Mouse (Mus musculus) kidney, postnatal 10 days (tissue): ENCODE measurements around the gene Dock4.
A peak's percentile ranks its signal among the peaks of the same experiment; 100 is the strongest.

Experiments used
- DNase-seq: peaks from one replicate; pipeline ENCODE4 v3.0.0; 2021; ENCODE audit warnings: mixed read lengths

The Dock4 gene

GRCm38 (mm10) chr12:40445648-40446449, at the start of gene Dock4, which contains the start of gene Zfp277:
Gene Dock4 (plus strand): TSS chr12:40445952.
Gene Zfp277 (minus strand): TSS chr12:40445902.
- DNase-seq, result peak; percentile 100

- no peak for DNase-seq
These were observed 46.8 kb upstream of the Dock4 start for GRCm38 (mm10) chr12:40398916-40399315.

- DNase-seq, result no peak
These were observed 46.4 kb upstream of the Dock4 start for GRCm38 (mm10) chr12:40399386-40399785.

- no peak for DNase-seq
These were observed 45.9 kb upstream of the Dock4 start for GRCm38 (mm10) chr12:40399812-40400211.

GRCm38 (mm10) chr12:40414682-40415311, 31.0 kb upstream of the Dock4 start:
- no peak for DNase-seq

- DNase-seq, result peak; percentile 44
These were observed 30.3 kb upstream of the Dock4 start for GRCm38 (mm10) chr12:40415312-40415925.

- no peak for DNase-seq
These were observed 28.5 kb upstream of the Dock4 start for GRCm38 (mm10) chr12:40417257-40417656.

GRCm38 (mm10) chr12:40424991-40425390, 20.8 kb upstream of the Dock4 start:
- DNase-seq, result no peak

GRCm38 (mm10) chr12:40427606-40428005, 18.1 kb upstream of the Dock4 start:
- no peak for DNase-seq

GRCm38 (mm10) chr12:40429976-40430375, 15.8 kb upstream of the Dock4 start:
- DNase-seq, result no peak

- DNase-seq, result no peak
These were observed 14.7 kb upstream of the Dock4 start for GRCm38 (mm10) chr12:40431075-40431474.

GRCm38 (mm10) chr12:40434101-40434500, 11.7 kb upstream of the Dock4 start:
- DNase-seq, result no peak

- DNase-seq, result no peak
These were observed 7.7 kb upstream of the Dock4 start for GRCm38 (mm10) chr12:40438049-40438448.

GRCm38 (mm10) chr12:40445206-40445605, 546 bp upstream of the Dock4 start:
- DNase-seq, result no peak

- peak; percentile 71 for DNase-seq
These were observed 964 bp downstream of the Dock4 start for GRCm38 (mm10) chr12:40446450-40447381.

- DNase-seq, result no peak
These were observed 2.0 kb downstream of the Dock4 start for GRCm38 (mm10) chr12:40447561-40448355.

GRCm38 (mm10) chr12:40449119-40449795, 3.5 kb downstream of the Dock4 start:
- no peak for DNase-seq

- DNase-seq, result no peak
These were observed 10.8 kb downstream of the Dock4 start for GRCm38 (mm10) chr12:40456517-40456916.

GRCm38 (mm10) chr12:40458977-40459376, 13.2 kb downstream of the Dock4 start:
- DNase-seq, result peak; percentile 77

- DNase-seq, result no peak
These were observed 14.0 kb downstream of the Dock4 start for GRCm38 (mm10) chr12:40459673-40460265.
